Mouse (Mus musculus): Measurements from ENCODE around the gene Olfr1394. TPM values are rescaled to one million over a fixed set of nuclear protein-coding genes. Genes with fewer than 3 reads are reported as not detected.

Olfr1394 gene
- polyA plus RNA-seq (2012; rRNA removed): not detected in 2 replicates

DNA sequence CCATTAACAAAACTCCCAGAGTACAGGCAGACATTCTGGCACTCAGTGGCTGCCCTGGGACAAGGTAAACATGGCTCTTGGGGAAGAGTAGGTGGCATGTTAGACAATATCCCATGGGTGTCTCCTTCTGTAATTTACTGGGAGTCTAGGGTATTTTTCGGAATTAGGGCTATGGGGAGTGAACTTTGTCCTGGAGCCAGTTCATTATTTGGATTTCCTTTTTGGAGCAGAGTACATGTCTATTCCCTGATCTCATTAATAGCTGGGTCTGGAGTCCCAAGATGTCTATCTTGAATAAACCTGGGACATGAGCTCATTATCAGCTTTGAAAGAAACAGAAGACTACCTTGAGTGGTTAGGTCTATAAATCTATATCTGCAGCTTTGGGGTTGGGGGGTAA lies at the start of gene Olfr1394:
Olfr1394 (plus strand) TSS at position 301 of the 400 bp plus-strand sequence.

DNA sequence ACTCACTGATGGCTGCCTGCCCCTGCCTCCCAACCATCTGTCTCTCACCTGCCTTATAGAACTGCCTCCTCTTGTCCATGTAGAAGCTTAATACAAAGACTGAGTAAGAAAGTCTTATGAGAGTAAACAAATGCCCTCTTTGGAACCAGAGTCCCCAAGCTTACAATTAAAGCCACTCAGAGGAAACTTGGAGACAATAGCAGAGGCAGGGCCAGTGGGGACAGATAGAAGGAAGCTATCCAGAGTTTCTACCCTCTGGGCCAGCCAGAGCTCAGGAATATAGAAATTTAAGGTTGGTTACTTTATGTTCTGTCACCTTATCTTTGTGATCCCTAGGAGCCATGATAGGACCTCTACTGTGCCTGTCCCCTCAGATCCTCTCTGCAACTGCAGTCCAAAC lies 39.4 kb upstream of the Olfr1394 start, which contains the start of gene Olfr1396:
Olfr1396 (minus strand) TSS at position 101 of the 400 bp plus-strand sequence.

DNA sequence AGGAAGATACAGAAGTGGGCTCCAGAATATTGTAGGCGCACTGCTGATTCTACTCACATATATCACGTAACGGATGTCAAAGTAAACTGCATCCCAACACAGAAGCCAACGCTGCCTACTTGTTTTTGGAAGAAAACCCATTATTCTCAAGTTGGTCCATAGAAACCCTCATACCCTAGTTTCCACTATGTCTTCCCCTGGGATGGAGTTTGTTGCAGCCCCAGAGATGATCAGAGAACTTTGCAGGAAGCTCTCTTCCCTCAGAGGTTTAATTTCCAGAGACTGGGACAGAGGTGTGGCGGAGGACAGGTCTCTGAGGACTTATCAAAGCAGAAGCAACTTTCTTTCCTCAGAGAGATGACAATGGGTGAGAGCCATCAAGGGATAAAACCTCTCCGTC lies 12.2 kb upstream of the Olfr1394 start, which contains the start of gene Olfr1395:
Olfr1395 (plus strand) TSS at position 301 of the 400 bp plus-strand sequence.

DNA sequence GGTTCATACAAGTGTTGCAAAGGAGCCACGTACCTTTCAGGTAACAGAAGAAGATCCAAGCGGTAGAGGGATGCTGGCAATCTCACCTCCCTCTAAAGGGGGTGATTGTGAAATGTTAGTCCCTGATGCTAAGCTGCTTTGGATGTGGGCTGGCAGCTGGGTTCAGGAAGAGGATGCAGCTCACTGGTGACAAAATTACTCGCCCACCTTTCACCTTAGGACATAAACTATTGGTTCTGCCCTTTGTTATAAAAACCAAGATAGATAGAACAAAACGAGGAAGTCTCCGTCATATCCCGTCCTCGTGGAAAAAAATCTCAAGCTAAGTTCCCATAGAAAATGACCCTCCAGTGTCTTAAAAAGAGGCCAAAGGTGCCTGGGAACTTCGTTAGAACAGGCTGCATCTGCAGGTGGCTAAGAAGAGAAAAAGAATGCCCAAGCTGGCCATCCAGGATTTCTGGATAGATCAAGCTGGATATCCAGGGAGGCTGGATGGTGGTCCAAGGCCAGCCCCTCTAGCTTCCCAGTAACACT lies 32.8 kb downstream of the Olfr1394 start, which contains the start of gene Btnl9:
Btnl9 (minus strand) TSS at position 205 of the 534 bp plus-strand sequence.

DNA sequence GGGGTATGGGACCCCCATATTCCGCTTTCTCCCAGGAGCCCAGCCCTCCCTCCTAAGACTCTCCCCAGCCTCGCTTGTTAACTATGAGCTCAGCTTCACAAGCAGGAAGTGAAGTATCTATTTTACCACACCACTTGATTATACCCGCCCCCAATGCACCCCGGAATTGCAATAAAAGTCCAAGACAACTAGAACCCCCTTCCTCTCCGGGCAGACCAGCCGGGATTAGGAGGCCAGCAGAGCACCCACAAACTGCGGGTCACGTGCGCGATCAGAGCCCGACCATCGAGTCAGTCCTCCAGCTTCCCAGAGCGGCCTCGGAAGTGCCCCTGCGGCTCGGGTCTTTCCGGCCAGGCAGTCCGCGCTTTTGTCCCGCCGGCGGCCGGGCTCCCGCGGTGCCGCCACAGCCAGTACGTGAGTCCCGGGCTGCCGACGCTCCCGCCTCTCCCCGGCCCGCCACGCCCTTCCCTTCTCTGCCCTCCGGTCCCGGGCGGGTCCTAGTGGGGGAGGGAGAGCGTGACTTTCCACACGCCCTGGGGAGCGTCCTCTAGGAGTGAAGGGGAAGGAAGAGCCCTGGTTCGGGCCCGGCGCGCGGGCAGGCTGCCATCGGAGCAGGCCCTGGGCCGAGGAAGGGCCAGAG lies 49.1 kb downstream of the Olfr1394 start, which contains the start of gene Zfp62:
Zfp62 (plus strand) TSS at position 164 of the 640 bp plus-strand sequence.

Other genes starting within 250 kb of the Olfr1394 start
- gene Psme2b, start 208.2 kb upstream of the Olfr1394 start, polyA plus RNA-seq (2012; rRNA removed): 2.2 and 2.8 TPM in 2 replicates
- gene Olfr56, start 175.5 kb upstream of the Olfr1394 start, polyA plus RNA-seq (2012; rRNA removed): 0.42 TPM in 2 replicates
- 0.67 and 0.99 TPM in 2 replicates for gene 9930111J21Rik1, start 175.0 kb upstream of the Olfr1394 start, polyA plus RNA-seq (2012; rRNA removed)
- gene Gm12185, start 162.2 kb upstream of the Olfr1394 start, polyA plus RNA-seq (2012; rRNA removed): 0.16 and 0.17 TPM in 2 replicates
- 9.5 and 11.9 TPM in 2 replicates for gene Tgtp1, start 160.2 kb upstream of the Olfr1394 start, polyA plus RNA-seq (2012; rRNA removed)
- 1.9 TPM in 2 replicates for gene 9930111J21Rik2, start 103.1 kb upstream of the Olfr1394 start, polyA plus RNA-seq (2012; rRNA removed)
- gene Tgtp2, start 90.2 kb upstream of the Olfr1394 start, polyA plus RNA-seq (2012; rRNA removed): 1.8 and 5.0 TPM in 2 replicates
- 17.6 and 25.6 TPM in 2 replicates for gene Ifi47, start 77.8 kb upstream of the Olfr1394 start, polyA plus RNA-seq (2012; rRNA removed)
- 0.02 TPM in 1 of 2 replicates, not detected in the other for gene Olfr1396, start 39.5 kb upstream of the Olfr1394 start, polyA plus RNA-seq (2012; rRNA removed)
- not detected in 2 replicates for gene Olfr1395, start 12.1 kb upstream of the Olfr1394 start, polyA plus RNA-seq (2012; rRNA removed)
- gene Btnl9, start 32.8 kb downstream of the Olfr1394 start, polyA plus RNA-seq (2012; rRNA removed): 1.4 TPM in 2 replicates
- gene Zfp62, start 48.9 kb downstream of the Olfr1394 start, polyA plus RNA-seq (2012; rRNA removed): 5.3 and 5.4 TPM in 2 replicates
- 44.3 and 46.4 TPM in 2 replicates for gene Mgat1, start 89.8 kb downstream of the Olfr1394 start, polyA plus RNA-seq (2012; rRNA removed)
- gene Olfr1393, start 123.9 kb downstream of the Olfr1394 start, polyA plus RNA-seq (2012; rRNA removed): 0.10 and 0.14 TPM in 2 replicates
- 0.02 TPM in 2 replicates for gene Olfr1392, start 130.9 kb downstream of the Olfr1394 start, polyA plus RNA-seq (2012; rRNA removed)
- gene Olfr10, start 150.4 kb downstream of the Olfr1394 start, polyA plus RNA-seq (2012; rRNA removed): not detected in 2 replicates
- not detected in 2 replicates for gene Olfr1391, start 168.4 kb downstream of the Olfr1394 start, polyA plus RNA-seq (2012; rRNA removed)
- not detected in 2 replicates for gene Olfr1390, start 180.8 kb downstream of the Olfr1394 start, polyA plus RNA-seq (2012; rRNA removed)